Mouse (Mus musculus): ENCODE results near the gene Elk3.

Gene Elk3

GRCm38 (mm10) chr10:93331543-93331942 is 20.6 kb upstream of the Elk3 start:
- no peak for DNase-seq (ENCODE audit: low read depth)

GRCm38 (mm10) chr10:93328321-93328720 is 17.4 kb upstream of the Elk3 start:
- no peak for DNase-seq (ENCODE audit: low read depth)

- DNase-seq (ENCODE audit: low read depth), result peak; percentile 78
Measured at GRCm38 (mm10) chr10:93327187-93327586, 16.3 kb upstream of the Elk3 start.

- peak; percentile 83 for DNase-seq (ENCODE audit: low read depth)
Measured at GRCm38 (mm10) chr10:93326741-93327100, 15.8 kb upstream of the Elk3 start.

GRCm38 (mm10) chr10:93325804-93326740 is 15.1 kb upstream of the Elk3 start:
- peak; percentile 92 for DNase-seq (ENCODE audit: low read depth)

- peak; percentile 88 for DNase-seq (ENCODE audit: low read depth)
Measured at GRCm38 (mm10) chr10:93325369-93325768, 14.4 kb upstream of the Elk3 start.

DNA sequence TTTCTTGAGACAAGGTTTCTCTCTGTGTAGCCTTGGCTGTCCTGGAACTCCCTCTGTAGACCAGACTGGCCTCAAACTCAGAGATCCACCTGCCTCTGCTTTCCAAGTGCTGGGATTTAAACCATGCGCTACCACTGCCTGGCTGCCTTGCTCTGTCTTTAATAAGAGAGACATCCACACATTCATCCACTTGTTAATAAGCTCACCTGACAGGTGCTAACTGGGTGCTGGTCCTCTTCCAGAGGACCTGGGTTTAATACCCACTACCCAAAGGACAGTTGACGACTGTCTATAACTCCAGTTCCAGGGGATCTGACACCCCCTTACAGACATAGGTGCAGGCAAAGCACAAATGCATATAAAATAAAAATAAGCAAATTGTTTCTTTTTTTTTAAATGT is 13.5 kb upstream of the Elk3 start:
- DNase-seq (ENCODE audit: low read depth), result no peak

DNA sequence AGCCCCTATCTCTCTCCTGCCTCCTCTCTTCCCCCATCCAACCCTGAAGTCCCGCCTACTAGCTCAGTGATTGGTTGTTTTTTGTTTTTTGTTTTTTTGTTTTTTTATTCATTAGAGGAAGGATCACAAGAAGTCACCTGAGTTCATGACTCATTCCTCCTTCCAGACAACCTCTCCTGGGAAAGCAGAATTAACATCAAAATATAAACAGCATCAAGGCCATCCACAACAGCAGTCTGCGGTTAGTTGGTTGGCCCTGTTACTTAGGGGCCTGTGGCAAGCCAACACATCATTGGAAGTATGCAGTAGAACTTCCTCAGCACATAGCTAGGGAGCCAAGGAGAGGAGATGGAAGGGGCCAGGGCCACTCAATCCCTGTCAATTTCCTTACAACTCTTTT is 12.7 kb upstream of the Elk3 start:
- no peak for DNase-seq (ENCODE audit: low read depth)

DNA sequence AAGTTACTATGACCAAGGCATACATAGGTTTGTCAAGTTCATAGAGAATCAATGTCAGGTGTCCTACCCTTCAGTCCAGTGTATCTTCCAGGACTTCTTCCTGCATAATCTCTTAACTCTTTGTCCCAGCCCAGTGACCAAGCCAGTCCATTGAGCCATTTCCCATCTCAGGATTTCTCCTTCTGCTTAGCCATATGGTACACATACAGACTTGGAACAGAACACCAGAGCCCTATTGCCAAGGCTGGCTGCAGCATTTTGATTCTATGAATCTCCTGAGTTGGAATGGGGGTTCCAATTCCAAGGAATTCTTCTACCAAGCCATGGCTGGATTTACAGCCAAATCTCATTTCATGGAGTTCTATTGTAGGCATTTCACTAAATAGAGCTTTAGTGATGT is 10.8 kb upstream of the Elk3 start:
- no peak for DNase-seq (ENCODE audit: low read depth)

DNA sequence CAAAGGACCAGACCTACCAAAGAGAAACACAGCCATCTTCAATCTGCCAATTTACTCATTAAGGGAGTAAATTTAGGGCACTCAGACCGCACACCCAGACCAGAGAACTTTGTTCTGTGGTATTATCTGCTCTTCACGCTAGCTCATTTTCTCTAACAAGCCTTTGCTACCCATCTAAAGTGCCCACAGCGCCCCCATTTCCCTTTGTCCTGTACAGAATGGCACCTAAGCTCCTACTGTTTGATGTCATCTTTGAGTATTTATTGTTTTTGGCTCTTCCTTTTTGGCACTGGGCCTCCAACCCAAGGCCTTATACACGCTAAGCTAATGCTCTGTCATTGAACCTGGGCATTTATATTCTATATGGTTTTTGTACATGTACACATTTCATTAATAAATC is 9.2 kb upstream of the Elk3 start:
- DNase-seq (ENCODE audit: low read depth), result no peak

DNA sequence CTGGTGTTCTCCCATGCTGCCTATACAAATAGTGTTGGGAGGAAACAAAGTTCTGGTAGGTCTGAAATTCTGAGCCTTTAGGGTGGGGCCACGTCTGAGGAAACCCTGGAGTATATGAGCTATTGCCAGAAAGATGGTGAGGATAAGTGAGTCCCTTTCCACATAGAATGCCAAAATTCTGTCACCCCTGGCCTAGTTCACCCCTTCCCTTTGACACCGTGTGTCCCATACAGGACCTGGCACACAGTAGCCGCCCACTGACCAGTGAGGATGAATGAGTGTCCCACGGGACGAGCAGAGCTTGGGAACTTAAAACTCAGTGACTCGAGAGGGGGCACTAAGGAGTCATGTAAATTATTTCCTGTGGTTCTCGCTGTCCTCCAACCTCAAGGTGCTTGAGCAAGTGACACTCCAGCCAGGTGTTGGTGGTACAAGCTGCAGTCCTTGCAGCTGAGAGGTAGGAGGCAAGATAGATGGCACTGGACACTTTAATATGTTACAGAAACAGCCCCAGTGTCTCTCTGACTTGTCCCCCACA is 8.7 kb upstream of the Elk3 start:
- no peak for DNase-seq (ENCODE audit: low read depth)

DNA sequence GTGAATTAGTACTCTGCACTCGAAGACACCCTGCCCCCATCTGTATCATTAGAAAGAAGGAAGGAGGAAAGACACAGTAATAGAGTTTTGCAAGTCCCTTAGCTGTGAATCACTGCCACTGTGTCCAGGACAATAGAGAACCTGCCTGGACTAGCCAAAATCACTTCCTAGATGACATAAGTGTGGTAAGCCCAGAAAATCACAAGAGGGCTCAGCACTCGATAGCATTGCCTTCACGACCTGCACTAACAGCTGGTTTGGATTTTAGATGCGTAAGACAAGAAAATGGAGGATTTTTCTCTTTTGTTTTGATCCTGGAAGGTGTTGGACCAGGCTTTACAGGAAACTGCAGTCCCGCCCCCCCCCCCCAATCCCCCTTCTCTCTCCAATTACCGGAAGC is 6.0 kb upstream of the Elk3 start:
- DNase-seq (ENCODE audit: low read depth), result peak; percentile 82

- no peak for DNase-seq (ENCODE audit: low read depth)
Measured at GRCm38 (mm10) chr10:93311576-93311975, 641 bp upstream of the Elk3 start.

GRCm38 (mm10) chr10:93309934-93310621 is 857 bp downstream of the Elk3 start:
- DNase-seq (ENCODE audit: low read depth), result no peak

GRCm38 (mm10) chr10:93309131-93309933 is 1.6 kb downstream of the Elk3 start:
- peak; percentile 86 for DNase-seq (ENCODE audit: low read depth)

GRCm38 (mm10) chr10:93306367-93306766 is 4.6 kb downstream of the Elk3 start:
- DNase-seq (ENCODE audit: low read depth), result peak; percentile 31

DNA sequence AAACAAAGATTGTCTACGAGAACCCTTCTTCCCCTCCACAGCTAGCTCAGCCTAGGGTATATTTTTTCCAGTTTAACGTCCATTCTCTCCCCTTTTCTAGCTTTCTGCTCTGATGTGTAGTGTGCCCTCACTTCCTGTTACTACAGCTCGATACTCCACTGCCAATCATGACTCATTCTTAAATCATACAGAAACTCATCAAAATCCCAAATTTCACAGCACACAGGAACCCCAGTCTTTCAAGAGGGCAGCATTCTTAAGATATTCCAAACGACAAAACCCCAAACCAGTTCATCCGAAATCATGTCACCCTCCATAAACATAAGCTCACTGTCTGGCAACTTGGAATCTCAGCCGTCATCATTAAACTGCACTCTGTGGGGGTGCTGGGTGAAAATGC is 5.0 kb downstream of the Elk3 start:
- peak; percentile 74 for DNase-seq (ENCODE audit: low read depth)

DNA sequence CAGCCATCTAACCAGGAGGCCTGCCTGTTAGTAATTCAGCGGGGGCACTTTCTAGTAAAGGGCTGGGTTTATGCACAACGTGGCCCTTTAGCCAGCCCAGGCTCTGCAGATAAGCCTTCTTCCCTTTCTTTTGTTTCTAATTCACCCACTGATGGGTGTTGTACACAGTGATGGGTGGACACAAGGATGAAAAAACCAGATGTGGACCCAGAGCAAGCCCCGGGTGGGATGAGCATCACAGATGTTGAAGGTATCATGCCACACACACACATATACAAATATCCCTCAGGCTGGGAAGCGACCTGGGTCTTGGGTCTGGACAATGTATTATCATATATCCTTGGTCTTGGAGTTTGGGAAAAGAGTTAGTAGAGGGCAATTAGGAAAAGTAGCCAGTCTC is 7.7 kb downstream of the Elk3 start:
- no peak for DNase-seq (ENCODE audit: low read depth)

- DNase-seq (ENCODE audit: low read depth), result no peak
Measured at GRCm38 (mm10) chr10:93301831-93302230, 9.1 kb downstream of the Elk3 start.

- DNase-seq (ENCODE audit: low read depth), result peak; percentile 45
Measured at GRCm38 (mm10) chr10:93298208-93298607, 12.7 kb downstream of the Elk3 start.

GRCm38 (mm10) chr10:93297774-93298173 is 13.2 kb downstream of the Elk3 start:
- DNase-seq (ENCODE audit: low read depth), result peak; percentile 53

- DNase-seq (ENCODE audit: low read depth), result peak; percentile 89
Measured at GRCm38 (mm10) chr10:93294547-93295219, 16.3 kb downstream of the Elk3 start.
